Mouse (Mus musculus): ENCODE measurements around the gene Pigs.

Pigs gene

DNA sequence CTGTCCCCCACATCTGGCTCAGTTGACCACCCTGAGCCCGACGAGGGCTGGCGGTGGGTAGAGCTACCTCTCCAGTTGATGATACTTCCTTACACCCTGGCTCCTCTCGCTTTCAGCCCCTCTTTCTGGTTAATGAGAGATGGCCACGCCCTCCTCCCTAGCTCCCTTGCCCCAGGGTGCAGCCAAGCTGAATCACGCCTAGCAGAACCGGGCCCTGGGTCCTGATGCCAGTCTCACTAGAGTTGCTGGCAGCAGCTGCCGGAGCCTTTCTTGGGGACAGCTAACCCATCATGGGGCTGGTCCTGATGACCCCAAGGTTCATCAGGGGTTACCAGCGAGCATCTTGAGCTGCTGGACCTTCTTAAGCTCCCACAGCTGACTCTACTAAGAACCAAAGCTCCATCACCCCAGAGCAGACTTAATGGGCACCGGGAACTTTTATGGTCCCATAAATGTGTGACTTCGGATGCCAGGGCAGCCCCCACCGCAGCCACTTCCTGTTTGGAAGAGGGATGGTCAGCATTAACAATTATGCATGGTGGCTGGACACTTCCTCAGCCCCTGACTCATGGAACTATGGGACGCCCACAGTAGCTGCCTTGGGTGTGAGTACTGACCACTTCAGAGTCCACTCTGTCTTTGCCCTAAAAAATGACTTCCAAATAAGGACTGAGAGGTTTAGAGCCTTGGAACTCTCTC, 35.2 kb downstream of the Pigs start:
- no peak for DNase-seq (ENCODE audit: low spot score)

- no peak for DNase-seq (ENCODE audit: low spot score)
Observed at GRCm38 (mm10) chr11:78364103-78364502, 35.9 kb downstream of the Pigs start.

GRCm38 (mm10) chr11:78367456-78368225, 39.4 kb downstream of the Pigs start:
- peak; percentile 75 for DNase-seq (ENCODE audit: low spot score)

- peak; percentile 65 for DNase-seq (ENCODE audit: low spot score)
Observed at GRCm38 (mm10) chr11:78370389-78370788, 42.2 kb downstream of the Pigs start.

- DNase-seq (ENCODE audit: low spot score) = no peak
Observed at GRCm38 (mm10) chr11:78371711-78372110, 43.5 kb downstream of the Pigs start.

DNA sequence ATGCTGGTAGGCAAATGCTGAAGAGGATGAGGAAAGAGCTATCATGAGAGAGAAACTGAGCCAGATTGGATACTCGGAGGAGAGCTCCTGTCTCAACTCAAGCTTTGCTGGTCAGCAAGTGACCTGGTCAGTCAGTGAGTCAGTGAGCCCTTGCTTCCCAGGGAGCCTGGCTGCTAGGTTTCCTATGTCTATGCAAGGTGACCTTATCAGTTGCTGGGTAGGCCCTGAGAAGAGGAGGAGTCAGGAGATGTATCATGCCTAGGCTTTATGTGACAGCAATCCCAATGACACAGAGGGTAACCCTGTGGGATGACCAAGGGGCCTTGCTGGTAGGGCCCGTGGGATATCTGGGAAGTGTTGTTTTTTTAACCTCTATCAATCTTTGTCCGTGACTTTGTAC, 44.0 kb downstream of the Pigs start:
- DNase-seq (ENCODE audit: low spot score) = no peak

DNA sequence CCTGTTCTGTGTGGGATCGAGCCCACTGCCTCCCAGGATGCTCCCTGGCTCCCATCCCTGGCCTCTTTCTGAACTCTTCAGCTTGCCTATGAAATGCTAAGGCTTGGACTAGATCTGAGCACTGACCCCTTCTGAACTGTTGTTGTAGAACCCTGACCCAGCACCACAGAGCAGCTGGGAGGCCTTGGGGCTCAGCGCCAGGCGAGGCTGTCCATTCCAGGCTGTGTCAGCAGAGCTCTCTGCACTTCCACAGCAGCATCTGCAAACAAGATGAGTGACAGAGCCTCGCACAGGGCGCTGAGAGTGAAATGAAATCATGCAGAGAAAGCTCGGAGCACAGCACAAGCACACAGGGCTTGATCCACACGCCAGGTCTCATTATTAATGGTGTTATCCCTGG, 44.4 kb downstream of the Pigs start:
- DNase-seq (ENCODE audit: low spot score) = no peak

DNA sequence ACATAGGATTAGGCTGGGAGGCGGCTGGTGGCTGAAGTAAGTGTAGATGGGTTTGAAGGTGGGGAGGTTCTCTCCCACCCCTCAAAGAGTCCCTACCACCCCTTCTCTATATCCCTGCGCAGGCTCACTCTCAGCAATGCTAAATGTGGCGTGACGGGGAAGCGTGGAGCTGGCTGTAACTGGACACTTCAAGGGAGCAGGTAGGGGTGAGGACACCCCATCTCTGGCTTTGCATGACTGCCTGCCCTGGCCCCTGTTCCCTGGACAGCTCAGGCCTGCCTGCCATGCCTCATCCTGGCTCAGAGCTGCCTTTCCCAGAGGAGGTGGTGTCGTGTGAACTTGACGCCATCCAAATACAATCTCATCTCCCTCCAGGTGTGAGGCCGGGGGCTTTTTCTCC, 45.9 kb downstream of the Pigs start:
- no peak for DNase-seq (ENCODE audit: low spot score)

DNA sequence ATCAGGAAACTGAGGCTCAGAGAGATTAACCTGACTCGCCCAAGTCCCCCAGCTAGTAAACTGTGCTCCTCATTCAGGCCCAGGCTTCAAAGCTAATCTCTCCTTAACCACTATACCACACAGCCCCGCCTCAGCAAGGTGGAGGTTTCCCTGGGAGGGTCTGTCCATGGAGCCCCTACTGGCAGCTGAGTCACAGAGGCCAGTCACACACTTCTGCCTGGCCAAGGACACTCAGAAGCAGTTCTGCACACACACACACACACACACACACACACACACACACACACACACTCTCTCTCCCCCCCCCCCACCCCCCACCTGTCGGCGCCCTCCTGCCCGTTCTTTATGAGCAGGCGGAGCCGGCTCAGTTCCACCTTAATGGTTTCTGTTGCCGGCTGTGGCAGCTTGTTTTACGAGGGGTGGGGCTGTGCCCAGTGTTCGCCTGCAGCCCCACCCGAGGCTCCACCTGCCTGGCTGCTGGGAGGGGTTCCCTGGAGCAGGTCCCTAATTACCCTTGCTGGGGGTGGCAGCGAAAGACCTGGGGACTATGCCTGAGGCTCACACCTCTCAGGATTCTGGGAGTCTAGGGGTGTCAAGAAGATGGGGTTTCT, 49.4 kb downstream of the Pigs start:
- peak; percentile 60 for DNase-seq (ENCODE audit: low spot score)

- no peak for DNase-seq (ENCODE audit: low spot score)
Observed at GRCm38 (mm10) chr11:78380351-78380750, 52.1 kb downstream of the Pigs start.

DNA sequence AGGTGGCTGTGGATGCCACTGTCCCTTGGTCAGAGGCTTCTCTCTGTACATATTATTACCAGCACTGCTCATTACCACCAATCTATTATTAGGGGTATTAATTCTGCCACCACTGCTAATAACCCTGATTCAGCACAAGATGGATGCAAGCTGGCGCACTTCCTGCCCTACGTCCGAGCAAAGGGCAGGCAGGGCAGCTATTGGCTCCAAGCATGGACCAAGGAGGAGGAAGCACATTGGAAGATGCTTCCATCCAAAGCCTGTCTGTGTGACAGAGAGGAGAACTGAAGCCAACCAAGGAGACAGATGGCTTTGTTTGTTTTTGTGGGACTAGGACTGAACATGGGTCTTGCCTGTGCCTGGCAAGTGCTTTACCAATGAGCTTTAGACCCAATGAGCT, 52.8 kb downstream of the Pigs start:
- no peak for DNase-seq (ENCODE audit: low spot score)

DNA sequence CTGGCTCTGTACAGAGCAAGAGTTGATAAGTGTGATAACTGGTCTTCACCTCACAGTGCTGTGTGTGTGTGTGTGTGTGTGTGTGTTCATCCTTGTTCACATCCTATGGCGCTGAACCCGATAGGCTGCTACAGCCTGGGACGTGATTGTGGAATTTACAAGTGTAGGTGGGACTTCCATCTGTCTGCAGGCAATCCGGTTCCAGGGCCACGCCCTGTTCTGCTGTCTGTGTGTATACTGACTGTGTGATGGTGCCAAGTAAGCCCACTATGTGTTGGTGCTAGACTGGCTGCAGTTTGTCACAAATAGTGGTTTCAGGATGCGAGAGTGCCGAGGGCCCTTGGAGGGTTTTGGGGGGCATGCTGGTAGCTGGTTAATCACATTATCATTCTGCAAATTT, 54.1 kb downstream of the Pigs start:
- no peak for DNase-seq (ENCODE audit: low spot score)

DNA sequence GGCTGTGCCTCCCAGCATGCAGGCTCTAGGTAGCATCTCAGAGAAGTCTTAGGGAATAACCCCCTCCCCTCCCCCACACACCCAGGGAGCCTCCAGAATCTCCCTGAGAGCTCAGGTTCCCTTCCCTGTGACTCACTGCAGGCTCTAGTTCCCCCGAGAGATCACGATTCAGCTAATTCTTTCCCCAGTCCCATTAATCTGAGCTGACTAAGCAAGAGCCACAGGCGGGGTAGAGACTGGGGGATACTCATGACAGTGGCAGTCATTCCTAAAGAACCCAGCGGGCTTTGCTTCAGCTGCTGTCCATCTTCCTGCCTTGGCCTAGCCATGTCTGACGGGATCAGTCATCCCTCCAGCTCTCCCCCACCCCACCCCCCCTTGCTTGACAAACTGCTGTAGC, 54.5 kb downstream of the Pigs start:
- no peak for DNase-seq (ENCODE audit: low spot score)

DNA sequence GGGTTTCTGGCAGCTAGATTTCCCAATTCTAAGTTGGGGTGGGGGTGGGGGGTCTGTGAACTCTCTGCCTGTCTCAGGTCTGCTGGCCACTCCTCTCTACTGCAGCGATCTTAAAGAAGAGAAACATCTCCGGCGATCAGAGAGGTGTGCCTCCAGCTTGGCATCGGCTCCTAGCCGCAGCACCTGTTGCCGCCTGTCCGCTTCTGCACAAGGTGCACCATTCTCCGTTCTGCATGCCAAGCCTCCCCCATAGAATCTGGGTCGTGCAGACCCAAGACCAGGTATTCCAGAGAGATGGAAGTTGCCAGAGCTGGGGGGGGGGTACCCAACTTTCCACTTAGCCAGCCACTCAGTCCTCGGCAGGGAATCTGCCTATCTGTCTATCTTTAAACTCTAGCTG, 57.6 kb downstream of the Pigs start:
- no peak for DNase-seq (ENCODE audit: low spot score)

DNA sequence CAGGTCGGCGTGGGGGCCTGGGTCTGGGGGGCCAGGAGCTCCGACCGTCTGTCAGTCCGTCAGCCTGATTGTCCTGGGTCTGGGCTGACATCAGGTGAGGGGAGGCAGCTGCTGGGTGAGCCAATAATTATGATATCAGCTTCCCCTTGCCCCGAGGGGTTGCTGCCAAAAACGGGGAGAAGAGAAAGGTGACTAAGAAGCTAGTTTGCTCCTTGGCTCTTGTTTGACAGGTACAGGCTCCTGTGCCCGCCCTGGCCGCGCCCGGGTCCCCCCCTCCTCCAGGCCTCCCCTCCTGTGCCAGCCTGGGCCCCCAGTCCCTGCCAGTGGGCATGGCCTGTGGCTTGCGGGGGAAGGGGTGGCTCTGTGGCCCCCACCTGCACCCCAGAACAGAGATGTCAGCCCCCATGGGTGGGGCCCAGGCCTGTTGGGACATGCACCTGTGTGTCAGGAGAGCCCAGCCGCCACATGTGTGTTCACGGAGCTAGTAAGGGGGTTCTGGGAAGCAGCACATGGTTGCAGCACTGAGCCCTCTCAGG, 58.4 kb downstream of the Pigs start, which contains the start of gene Foxn1:
TSS of gene Foxn1 (minus strand) at position 51 of the 536 bp plus-strand sequence.
- DNase-seq (ENCODE audit: low spot score) = peak; percentile 44
